In the genomic region with DNA sequence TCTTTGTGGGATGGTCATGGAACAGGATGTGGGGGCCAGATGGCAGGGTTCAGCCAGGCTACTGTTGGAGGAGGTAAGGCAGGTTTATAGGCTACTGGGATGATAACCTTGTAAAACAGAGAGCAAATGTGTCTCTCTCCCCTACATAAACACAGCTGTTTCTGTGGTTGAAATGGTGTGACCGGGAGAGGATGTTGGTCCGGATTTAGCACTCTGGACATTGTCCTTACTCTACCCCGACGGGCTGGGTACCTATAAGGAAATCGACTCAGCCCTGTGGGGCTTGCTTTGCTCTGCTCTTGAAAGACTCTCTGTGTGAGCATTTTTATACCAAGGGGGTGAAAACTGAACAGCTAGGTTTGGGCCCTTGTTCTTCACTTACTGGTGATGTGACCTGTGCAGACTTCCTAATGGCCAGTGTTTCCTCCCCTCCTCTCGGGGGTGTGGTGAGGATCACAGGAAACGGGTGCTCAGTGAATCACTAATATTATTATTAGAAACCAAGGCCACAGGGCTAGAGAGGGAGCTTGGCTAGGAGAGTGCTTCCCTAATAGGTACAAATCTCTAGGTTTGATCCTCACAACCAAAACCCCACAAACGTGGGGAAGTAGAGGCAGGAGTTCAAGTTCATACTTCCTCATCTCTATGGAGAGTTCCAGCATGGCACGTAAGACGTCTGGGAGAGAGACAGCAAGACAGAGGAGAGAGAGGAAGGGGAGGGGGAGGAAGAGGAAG, we compare ENCODE assay signal across 9 mouse cellular contexts. TPM values are rescaled to one million over a fixed set of nuclear protein-coding genes. Genes with fewer than 3 reads are reported as not detected.
DNase-seq lines count a peak whose midpoint lies in the region; ATAC-seq and TF ChIP-seq lines count a peak whose summit lies in the region.
"Had no signal": no experiment of that assay in that cellular context is flagged by ENCODE, and none has a peak within 500 bp of the region (broad histone marks: within the 10 kb centered on the region; RNA-seq: fewer than 3 reads in every experiment).

No protein-coding gene starts in this region.

- no peak for TF ChIP-seq POLR2A in lung, adult 2 months (IDR thresholded peaks at IDR 0.05; ENCODE audit: borderline replicate concordance, extremely low read depth, low read depth, low read length)

- H3K4me1 ChIP-seq in lung, adult 2 months (ENCODE audit: control insufficient read depth, insufficient read depth, low read length), result peaks cover 33% of the 10 kb centered on the region
- H3K4me1 ChIP-seq in heart, embryonic 13.5 days, result peaks cover 84% of the 10 kb centered on the region
- peaks cover 71% of the 10 kb centered on the region for H3K4me1 ChIP-seq in kidney, embryonic 15.5 days
- H3K4me1 ChIP-seq in midbrain, embryonic 13.5 days (replicated peaks), result peaks cover 79% of the 10 kb centered on the region

- H3K36me3 ChIP-seq in heart, embryonic 13.5 days, result peaks cover 5% of the 10 kb centered on the region; the same call in 1 of the 2 replicates
- 0 out of 2 replicates have a peak, but pooled peaks cover 3% of the 10 kb centered on the region for H3K36me3 ChIP-seq in kidney, embryonic 15.5 days
- no peaks in the 10 kb centered on the region for H3K36me3 ChIP-seq in midbrain, embryonic 13.5 days

- 20% methylated on average over 10 of the region's 10 CpGs for WGBS in lung, adult 2 months
- 42% methylated on average over 10 of the region's 10 CpGs for WGBS in heart, embryonic 13.5 days
- 27% methylated on average over 10 of the region's 10 CpGs for WGBS in kidney, embryonic 15.5 days
- WGBS in midbrain, embryonic 13.5 days, result 71% methylated on average over 10 of the region's 10 CpGs

- no peaks in the 10 kb centered on the region for H3K27me3 ChIP-seq in heart, embryonic 13.5 days (replicated peaks)
- no peaks in the 10 kb centered on the region for H3K27me3 ChIP-seq in kidney, embryonic 15.5 days
- no peaks in the 10 kb centered on the region for H3K27me3 ChIP-seq in midbrain, embryonic 13.5 days

- no peak overlapping the region for H3K4me2 ChIP-seq in heart, embryonic 13.5 days
- H3K4me2 ChIP-seq in kidney, embryonic 15.5 days, result no peak overlapping the region; the same call in 1 of the 2 replicates
- no peak overlapping the region for H3K4me2 ChIP-seq in midbrain, embryonic 13.5 days (replicated peaks)

- no peak overlapping the region for H3K4me3 ChIP-seq in lung, adult 2 months (replicated peaks; ENCODE audit: extremely low read depth, low read depth, low read length)
- no peak overlapping the region for H3K4me3 ChIP-seq in heart, embryonic 13.5 days
- no peak overlapping the region for H3K4me3 ChIP-seq in kidney, embryonic 15.5 days (replicated peaks)
- no peak overlapping the region for H3K4me3 ChIP-seq in midbrain, embryonic 13.5 days (replicated peaks)

- H3K9ac ChIP-seq in heart, embryonic 13.5 days, result peak overlapping the region; percentile 72; the same call in 1 of the 2 replicates
- no peak overlapping the region for H3K9ac ChIP-seq in kidney, embryonic 15.5 days
- H3K9ac ChIP-seq in midbrain, embryonic 13.5 days (replicated peaks), result 0 out of 2 replicates have a peak overlapping the region, but pooled peaks have one; percentile 51

- no peak for TF ChIP-seq CTCF in lung, adult 2 months (IDR thresholded peaks at IDR 0.05; ENCODE audit: insufficient read depth, low read length)

- H3K9me3 ChIP-seq in heart, embryonic 13.5 days, result no peaks in the 10 kb centered on the region
- H3K9me3 ChIP-seq in kidney, embryonic 15.5 days (replicated peaks), result no peaks in the 10 kb centered on the region
- H3K9me3 ChIP-seq in midbrain, embryonic 13.5 days, result no peaks in the 10 kb centered on the region
- H3K9me3 ChIP-seq: G1E had no signal

- DNase-seq in lung, adult 18-20 months, result peak; percentile 37 to 64
- DNase-seq in lung, adult 2 months, result no peak
- no peak for DNase-seq in cerebellum, adult 11-12 months
- no peak for DNase-seq in right cerebral cortex, adult 18-20 months

- peak overlapping the region; percentile 93 for H3K27ac ChIP-seq in heart, embryonic 13.5 days (replicated peaks)
- peak overlapping the region; percentile 67 for H3K27ac ChIP-seq in kidney, embryonic 15.5 days
- peak overlapping the region; percentile 98 for H3K27ac ChIP-seq in midbrain, embryonic 13.5 days

- ATAC-seq in heart, embryonic 13.5 days (ENCODE audit: extremely low read depth, insufficient number of reproducible peaks, low FRiP score, low TSS enrichment), result no peak
- no peak for ATAC-seq in kidney, embryonic 15.5 days (replicated peaks; ENCODE audit: low FRiP score)
- no peak for ATAC-seq in midbrain, embryonic 13.5 days
- ATAC-seq in erythroid progenitor cell, adult 5-6 weeks (replicated peaks; ENCODE audit: low FRiP score, poor library complexity, severe bottlenecking), result no peak

RNA-seq across cellular contexts. Expression of a gene that starts 19.7 kb away (rescaled TPM):
- 40.7 and 42.9 TPM in 2 replicates for polyA plus RNA-seq in lung, adult 2 months (2012; rRNA removed)
- 16.8 and 18.1 TPM in 2 replicates for polyA plus RNA-seq in heart, embryonic 13.5 days (2015; fragmentation: Nextera tagmentation; extraction: Ambion mirVana)
- polyA plus RNA-seq in kidney, embryonic 15.5 days (2015; fragmentation: Nextera tagmentation; extraction: Ambion mirVana), result 18.8 and 23.4 TPM in 2 replicates
- polyA plus RNA-seq in midbrain, embryonic 13.5 days (2015; fragmentation: Nextera tagmentation; extraction: Ambion mirVana), result 40.6 and 46.1 TPM in 2 replicates
- total RNA-seq in erythroid progenitor cell, adult 5-6 weeks (2015; ENCODE audit: low replicate concordance), result 0.84 TPM in 1 of 2 replicates, not detected in the other
- total RNA-seq in erythroid progenitor cell, adult 5-6 weeks (2017; ENCODE audit: low replicate concordance), result 0.39 TPM in 1 of 2 replicates, not detected in the other

RNA-seq across cellular contexts. Expression of a gene that starts 49.4 kb away (rescaled TPM):
- polyA plus RNA-seq in lung, adult 2 months (2012; rRNA removed), result 22.4 and 26.5 TPM in 2 replicates
- 21.9 and 22.1 TPM in 2 replicates for polyA plus RNA-seq in heart, embryonic 13.5 days (2015; fragmentation: Nextera tagmentation; extraction: Ambion mirVana)
- polyA plus RNA-seq in kidney, embryonic 15.5 days (2015; fragmentation: Nextera tagmentation; extraction: Ambion mirVana), result 42.5 and 42.8 TPM in 2 replicates
- polyA plus RNA-seq in midbrain, embryonic 13.5 days (2015; fragmentation: Nextera tagmentation; extraction: Ambion mirVana), result 67.2 and 70.1 TPM in 2 replicates
- 29.6 and 37.3 TPM in 2 replicates for total RNA-seq in erythroid progenitor cell, adult 5-6 weeks (2015; ENCODE audit: low replicate concordance)
- 16.3 and 17.8 TPM in 2 replicates for total RNA-seq in erythroid progenitor cell, adult 5-6 weeks (2017; ENCODE audit: low replicate concordance)

Comparison
In these comparisons a context has a peak if more than half of its experiments do, and no peak if none do; other contexts are left out.
1. DNase-seq: peak in lung, adult 18-20 months (2 of 2); none in lung, adult 2 months (single experiment), cerebellum, adult 11-12 months (single experiment) and right cerebral cortex, adult 18-20 months (single experiment).
2. Peak in every context shown above with its lines, with median percentiles within 50 percentile points of each other: H3K27ac ChIP-seq.